Mouse (Mus musculus) lung, postnatal 4 days (tissue): Measurements from ENCODE around the gene Kmt2e.

Experiments used
- DNase-seq, 2 experiments: peaks; one replicate each; pipeline ENCODE4 v3.0.0; 2021

Gene Kmt2e

DNA sequence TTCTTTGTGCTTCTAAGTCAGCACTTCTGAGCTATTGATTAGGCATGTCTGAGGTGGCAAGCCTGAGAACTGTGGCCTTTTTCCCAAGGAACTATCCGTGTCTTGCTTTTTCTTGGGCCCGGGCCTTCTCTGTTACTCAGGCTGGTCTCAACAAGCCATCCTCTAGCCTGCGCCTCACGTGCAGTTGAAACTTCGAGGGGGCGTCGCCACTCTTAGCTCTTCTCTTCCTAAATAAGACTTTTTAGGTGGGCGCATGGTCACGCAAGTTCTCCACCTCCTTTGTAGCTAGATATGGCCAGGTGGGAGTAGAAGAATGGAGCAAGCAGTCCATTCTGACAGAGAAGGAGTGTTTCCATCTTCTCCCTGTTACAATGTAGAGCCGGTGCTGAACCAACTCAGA is 22.6 kb upstream of the Kmt2e start:
- DNase-seq, result no peak

DNA sequence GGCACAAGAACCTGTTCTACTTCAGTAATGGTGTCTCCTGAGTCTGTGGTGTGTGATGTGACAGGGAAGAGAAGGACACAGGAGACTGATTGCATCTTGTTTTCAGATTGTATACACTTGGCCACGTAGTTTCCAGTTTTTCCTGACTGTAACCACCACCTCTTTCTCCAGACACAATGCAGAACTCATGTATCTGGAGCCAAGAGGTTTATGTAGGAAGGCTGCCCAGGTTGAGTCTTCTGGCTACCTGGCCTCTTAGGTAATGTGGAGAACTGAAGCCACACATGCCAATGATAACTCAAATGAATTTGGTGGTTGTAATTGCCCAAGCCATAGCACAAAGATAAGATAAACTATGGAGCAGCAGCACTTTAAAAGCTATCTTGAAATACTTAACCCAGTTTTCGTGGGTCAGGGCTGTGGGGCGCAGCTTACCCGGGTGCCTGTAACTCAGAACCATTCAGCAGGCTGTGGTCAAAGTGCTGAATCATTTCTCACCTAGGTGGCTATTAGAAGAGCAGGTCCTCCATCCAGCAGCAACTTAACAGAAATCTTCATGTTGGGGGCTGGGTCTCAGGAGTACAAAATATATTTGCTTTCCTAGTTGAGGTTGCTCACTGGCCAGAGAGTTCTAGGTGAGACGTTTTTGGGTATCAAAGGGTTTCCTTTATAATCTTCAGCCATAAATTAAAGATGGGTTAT is 21.8 kb upstream of the Kmt2e start:
- no peak for DNase-seq

- no peak for DNase-seq
These were observed 21.2 kb upstream of the Kmt2e start for GRCm38 (mm10) chr5:23413058-23413457.

GRCm38 (mm10) chr5:23413575-23414470 is 20.4 kb upstream of the Kmt2e start:
- DNase-seq, result peak; percentile 37 to 65

DNA sequence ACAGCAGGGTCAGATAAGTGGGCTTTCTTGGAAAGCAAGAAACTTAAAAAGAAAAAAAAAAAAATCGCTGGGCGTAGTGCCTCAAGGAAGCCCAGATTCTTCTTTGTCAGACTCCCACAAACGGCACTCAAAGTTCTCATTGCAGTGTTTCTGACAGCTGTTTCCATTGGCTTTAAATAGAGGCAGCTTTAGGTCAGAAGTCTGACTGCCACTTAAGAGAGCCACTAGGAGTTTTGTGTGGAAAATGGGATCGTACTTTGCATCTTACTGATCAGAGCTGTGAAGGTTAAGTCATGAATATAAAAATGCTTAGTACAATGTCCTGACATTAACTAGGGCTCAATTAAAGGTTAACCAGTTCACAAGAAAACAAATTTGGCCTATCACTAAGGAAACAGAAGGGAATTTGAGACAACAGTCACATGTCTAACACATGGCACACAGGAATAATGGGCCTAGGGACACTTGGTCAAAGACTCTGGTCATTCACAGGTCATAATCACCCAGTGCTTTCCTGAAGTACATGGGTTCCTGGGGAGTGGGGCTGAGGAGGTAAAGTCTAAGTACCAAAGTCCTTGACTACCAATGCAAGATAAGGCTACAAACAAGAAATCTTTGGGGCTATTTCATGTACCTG is 19.6 kb upstream of the Kmt2e start:
- no peak for DNase-seq

DNA sequence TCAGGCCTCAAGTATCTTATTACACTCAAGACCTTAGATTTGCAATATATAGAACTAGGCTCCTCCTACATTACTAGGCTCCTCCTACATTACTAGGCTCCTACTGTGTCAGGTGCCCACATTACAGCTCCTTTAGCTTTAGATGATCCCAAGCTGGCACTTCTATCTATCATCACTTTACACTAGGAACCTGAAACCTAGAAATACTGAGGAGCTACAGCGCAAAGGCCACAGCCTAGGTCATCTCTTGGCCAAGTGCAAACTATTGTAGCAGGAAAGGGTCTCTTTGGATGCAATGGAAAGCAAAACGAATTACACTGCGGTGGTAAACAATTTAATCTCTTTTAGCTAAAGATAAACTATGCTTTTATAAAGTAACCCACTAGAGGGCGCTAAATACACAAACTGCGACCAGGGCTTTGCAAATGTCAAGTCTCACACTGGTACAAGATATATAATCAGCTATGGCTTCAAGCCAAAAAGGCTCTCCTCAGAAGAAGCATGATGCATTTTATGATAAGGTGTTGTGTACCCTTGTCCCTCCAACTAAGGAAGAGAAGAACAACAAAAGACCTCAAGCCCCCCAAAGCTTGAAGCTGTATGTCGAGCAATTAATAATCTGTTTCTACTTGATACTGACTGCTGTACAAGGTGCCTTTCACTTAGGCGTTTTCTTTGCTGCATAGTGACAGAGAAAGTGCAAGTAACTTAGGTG is 18.5 kb upstream of the Kmt2e start:
- peak in 1 of 2 experiments; percentile 54 for DNase-seq

- DNase-seq, result peak in 1 of 2 experiments; percentile 23
These were observed 18.0 kb upstream of the Kmt2e start for GRCm38 (mm10) chr5:23416286-23416643.

DNA sequence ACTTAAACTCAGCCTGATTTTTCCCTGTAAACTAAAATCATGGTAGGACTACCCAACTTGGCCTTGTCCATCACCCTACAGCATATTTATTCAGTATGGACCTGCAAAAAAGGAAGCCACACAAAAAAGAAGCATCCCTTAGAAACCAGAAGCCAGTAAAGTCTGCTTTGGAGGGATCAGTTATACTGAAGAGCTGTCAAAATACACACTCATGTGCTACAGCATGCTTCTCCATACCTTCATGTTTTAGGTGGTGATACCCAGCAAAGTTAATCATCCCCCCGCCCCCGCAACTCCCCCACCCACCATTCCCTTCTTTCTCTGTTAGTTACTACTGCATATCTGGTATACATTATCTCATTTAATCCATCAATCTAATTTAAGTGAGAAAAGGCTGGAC is 16.5 kb upstream of the Kmt2e start:
- no peak for DNase-seq

DNA sequence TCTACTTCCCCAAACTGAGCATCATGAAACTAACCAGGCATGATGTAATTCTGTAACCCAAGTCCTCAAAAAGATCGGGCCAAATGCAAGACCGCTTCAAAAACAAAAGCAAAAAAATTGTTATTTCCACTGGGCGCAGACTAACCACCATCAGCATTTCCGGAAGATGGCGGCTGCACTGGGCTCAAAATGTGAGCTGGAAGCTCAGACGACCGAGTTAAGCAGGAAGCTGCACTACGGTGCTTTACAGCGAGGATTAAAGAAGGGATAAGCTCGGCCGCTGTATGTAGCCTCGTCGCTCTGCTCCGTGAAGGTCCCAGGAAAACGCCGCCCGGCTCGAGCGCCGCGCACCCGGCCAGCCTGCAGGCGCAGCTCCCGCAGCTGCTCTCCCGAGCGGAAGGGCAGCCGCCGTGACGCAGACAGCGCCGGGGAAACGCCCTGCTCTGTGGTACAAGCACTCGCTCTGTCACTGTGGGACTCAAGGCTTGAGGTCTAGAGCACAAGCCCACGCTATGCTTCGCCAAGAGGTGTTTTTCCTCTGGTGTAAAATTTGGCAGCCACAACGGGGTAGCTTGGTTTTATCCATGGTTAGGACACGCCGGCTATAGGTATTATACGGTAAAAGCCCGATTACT is 16.0 kb upstream of the Kmt2e start:
- DNase-seq, result peak; percentile 92

DNA sequence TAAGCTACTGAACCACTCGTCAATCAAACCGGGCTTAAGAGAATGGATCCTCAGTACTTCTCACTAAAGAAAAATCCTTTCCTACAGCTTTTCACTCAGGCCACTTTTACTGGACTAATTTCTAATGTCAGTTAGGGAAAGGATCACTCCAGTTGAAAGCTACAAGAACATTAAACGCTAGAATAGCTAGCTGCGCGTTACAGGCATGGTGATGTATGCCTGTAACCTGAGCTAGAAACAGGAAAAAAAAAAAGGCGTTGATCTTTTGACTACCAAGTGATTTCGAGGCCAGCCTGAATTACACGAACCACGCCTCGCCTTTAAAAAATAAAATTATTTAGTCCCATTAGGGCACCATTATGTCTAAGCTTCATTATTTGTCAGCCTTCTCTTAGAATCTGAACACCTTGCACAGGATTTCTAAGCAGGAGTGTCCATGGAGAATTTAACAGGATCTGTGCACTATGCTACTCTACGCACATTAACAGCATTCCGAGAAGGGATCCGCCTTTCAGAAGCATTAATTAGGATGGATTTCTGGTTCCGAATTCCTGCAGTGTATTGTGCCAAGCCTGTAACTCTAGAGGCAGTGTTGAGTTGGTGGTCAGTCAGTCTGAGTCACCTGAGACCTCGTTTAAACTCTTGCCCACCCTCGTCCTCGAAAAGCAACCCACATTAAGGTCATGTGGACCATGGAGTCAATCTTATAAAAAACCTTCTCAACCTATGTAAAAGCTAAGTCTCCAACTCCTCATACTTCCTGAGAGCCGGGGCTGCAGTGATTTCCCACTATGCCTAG is 15.2 kb upstream of the Kmt2e start:
- no peak for DNase-seq

GRCm38 (mm10) chr5:23419616-23420170 is 14.5 kb upstream of the Kmt2e start:
- DNase-seq, result no peak

DNA sequence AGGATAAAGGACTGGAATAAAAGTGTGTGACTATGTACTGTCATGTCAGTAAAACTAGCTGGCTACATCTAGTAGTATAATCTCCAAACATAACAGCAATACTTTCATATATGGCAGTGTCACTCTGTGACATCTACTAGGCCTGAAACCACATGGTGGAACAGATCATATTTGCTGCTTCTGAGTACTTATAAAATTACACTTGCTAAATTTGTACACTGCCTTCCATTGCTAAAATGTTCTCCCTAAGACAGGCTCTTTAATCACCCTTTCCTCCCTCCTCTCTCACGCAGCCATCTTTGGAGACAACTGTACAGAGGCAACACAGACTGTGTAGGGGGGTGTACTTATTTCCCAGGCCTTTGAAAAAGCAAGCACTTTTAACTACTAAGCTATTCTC is 13.8 kb upstream of the Kmt2e start:
- DNase-seq, result no peak

- no peak for DNase-seq
These were observed 12.8 kb upstream of the Kmt2e start for GRCm38 (mm10) chr5:23421440-23421839.

DNA sequence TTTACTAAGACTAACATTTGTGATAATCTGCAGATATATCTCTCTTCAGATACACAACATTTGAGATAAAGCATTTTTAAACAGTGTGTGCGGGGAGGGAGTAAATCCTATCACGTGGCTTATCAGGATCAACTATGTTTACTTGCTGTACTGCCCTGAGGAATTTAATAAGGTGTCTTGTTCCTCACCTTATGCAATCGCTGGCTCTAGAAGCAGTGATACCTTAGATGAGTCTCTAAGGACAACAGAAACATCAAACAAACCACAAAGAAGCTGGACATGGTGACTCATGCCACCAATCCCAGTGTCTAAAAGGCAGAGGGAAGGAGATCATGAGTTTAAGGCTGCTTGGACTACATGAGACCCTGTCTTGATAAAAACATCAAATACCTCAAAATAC is 11.2 kb upstream of the Kmt2e start:
- no peak for DNase-seq

- DNase-seq, result no peak
These were observed 6.7 kb upstream of the Kmt2e start for GRCm38 (mm10) chr5:23427501-23427900.

GRCm38 (mm10) chr5:23431070-23431864 is 3.0 kb upstream of the Kmt2e start:
- DNase-seq, result no peak

GRCm38 (mm10) chr5:23431948-23432707 is 2.1 kb upstream of the Kmt2e start:
- no peak for DNase-seq

DNA sequence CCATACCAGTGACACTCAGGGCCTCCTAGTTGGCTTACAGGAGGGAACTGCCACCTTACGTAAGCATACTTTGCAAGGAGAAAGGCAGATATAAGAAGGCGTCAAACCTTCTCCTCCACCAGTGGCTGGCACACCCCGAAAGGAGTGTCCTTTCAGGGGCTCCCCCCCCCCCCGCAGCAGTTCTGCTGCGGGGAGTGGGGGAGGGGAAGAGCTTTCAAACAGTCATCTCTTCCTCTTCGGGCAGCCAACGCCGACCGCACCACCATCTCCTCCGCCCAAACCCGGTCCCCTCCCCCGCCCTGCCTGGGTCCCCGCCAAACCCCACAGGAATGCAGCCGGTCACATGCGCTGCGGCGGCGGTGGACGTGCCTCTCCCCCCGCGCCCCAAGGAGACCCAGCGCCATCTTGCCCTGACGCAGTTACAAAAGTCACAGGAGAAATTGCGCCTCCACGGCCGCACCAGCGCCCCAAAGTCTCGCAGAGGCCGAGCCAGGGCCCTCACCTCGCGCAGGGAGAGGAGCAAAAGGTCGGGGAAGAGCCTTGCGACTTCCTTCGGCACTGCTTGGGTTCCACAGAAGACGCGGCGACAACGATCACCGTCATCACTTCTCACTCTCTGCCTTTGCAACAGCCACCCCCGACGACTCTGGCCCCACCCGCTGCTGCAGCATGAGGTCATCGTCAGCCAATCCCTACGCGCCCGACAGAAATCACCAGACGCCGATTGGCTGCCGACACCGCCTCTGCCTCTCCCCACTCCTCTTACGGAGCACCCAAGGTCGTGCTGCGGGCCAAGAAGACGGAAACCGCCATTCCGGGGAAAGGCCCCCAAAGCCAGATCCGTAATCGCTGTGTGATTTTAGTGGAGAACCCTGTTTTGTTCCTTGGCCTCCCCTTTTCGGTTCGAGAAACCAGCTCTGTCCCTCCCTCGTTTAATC is 1.3 kb upstream of the Kmt2e start:
- peak; percentile 99 for DNase-seq
